Mouse (Mus musculus) midbrain, embryonic 12.5 days (tissue): Measurements from ENCODE around the gene Creg1. TPM values are rescaled to one million over a fixed set of nuclear protein-coding genes. Genes with fewer than 3 reads are reported as not detected.

Experiments
- ATAC-seq: fragments of 200-750 bp; cut with Nextera tagmentation; 2 replicates; pipeline ENCODE4 v1.8.0; 2017; ENCODE audit warnings: low read depth, moderate TSS enrichment, moderate library complexity; ENCODE audit not compliant: low FRiP score
- H3K27ac ChIP-seq: fragments of 300-500 bp; sonication (generic); replicated peaks from 2 replicates; pipeline ENCODE4 v1.5.1; 2016; ENCODE audit warnings: mild to moderate bottlenecking
- H3K27me3 ChIP-seq: fragments of 300-500 bp; sonication (generic); 2 replicates; pipeline ENCODE4 v1.6.1; 2016; ENCODE audit warnings: mild to moderate bottlenecking
- H3K36me3 ChIP-seq: fragments of 300-500 bp; sonication (generic); 2 replicates; pipeline ENCODE4 v1.6.1; 2016
- H3K4me1 ChIP-seq: fragments of 300-500 bp; sonication (generic); 2 replicates; pipeline ENCODE4 v1.6.1; 2016
- H3K4me2 ChIP-seq: fragments of 300-500 bp; sonication (generic); replicated peaks from 2 replicates; pipeline ENCODE4 v1.6.1; 2016; ENCODE audit warnings: mild to moderate bottlenecking, moderate library complexity
- H3K4me3 ChIP-seq: fragments of 300-500 bp; sonication (generic); 2 replicates; pipeline ENCODE4 v1.5.1; 2016; ENCODE audit warnings: mild to moderate bottlenecking
- H3K9ac ChIP-seq: fragments of 300-500 bp; sonication (generic); replicated peaks from 2 replicates; pipeline ENCODE4 v1.6.1; 2016; ENCODE audit warnings: mild to moderate bottlenecking, moderate library complexity
- H3K9me3 ChIP-seq: fragments of 300-500 bp; sonication (generic); 2 replicates; pipeline ENCODE4 v1.6.1; 2016; ENCODE audit warnings: mild to moderate bottlenecking
- WGBS: fragments of 180-500 bp; shearing (Covaris S2); methylation state at CpG from one replicate; pipeline ENCODE4 v1.1.7; 2016; 5-methylcytosine and 5-hydroxymethylcytosine counted together
- polyA plus RNA-seq: library from polyadenylated mRNA; unstranded; fragments of >200 nt; fragmentation: Nextera tagmentation; extraction: Ambion mirVana; gene quantifications from 2 replicates; pipeline ENCODE4 v1.2.1, GENCODE M21; 2016

Gene Creg1
- polyA plus RNA-seq, result 27.1 and 31.6 TPM in 2 replicates

GRCm38 (mm10) chr1:165763635-165764372, at the start of gene Creg1:
Creg1 (plus strand) TSS chr1:165763746.
- H3K9ac ChIP-seq, result peak within 1 kb of the TSS; percentile 73
- 0 out of 2 replicates have a peak within 1 kb of the TSS, but pooled peaks have one; percentile 25 for H3K27ac ChIP-seq
- no peaks in the 10 kb centered on the region for H3K36me3 ChIP-seq
- H3K9me3 ChIP-seq, result no peaks in the 10 kb centered on the region
- H3K4me1 ChIP-seq, result peaks cover 9% of the 10 kb centered on the region
- peak; percentile 99 for ATAC-seq
- under 1% methylated on average over 57 of the region's 57 CpGs for WGBS
- H3K4me3 ChIP-seq, result peak within 1 kb of the TSS; percentile 77
- peaks cover 35% of the 10 kb centered on the region for H3K27me3 ChIP-seq
- H3K4me2 ChIP-seq, result peak within 1 kb of the TSS; percentile 96

DNA sequence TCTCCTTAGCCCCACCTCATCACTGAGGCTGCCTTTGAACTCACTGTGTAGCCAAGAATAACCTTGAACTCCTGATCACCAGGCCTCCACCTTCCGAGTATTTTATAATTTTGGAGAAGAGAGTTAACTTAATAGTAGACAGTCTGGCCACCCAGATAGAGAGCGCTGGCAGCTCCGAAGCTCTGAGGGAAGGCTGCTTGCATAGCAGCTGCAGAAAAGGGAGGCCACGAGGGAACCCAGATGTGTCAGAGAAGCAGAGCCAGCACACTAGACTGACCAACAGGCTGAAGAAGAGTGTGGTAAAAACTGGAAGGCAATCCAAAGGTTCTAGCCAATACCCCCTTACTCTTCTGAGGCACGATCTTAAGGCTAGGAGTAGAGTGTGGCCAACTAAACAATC, 49.7 kb upstream of the Creg1 start:
- ATAC-seq, result no peak
- Histone ChIP-seq H3K9me3 (no peaks in the 10 kb centered on the region), H3K4me3 (no peak overlapping the region), H3K27me3 (peaks cover 15% of the 10 kb centered on the region), H3K4me1 (0 out of 2 replicates have a peak, but pooled peaks cover 2% of the 10 kb centered on the region), H3K9ac (no peak overlapping the region), H3K4me2 (no peak overlapping the region), H3K36me3 (no peaks in the 10 kb centered on the region), H3K27ac (no peak overlapping the region)
- 83% methylated on average over 5 of the region's 5 CpGs for WGBS

GRCm38 (mm10) chr1:165716426-165716825, 47.1 kb upstream of the Creg1 start:
- Histone ChIP-seq H3K9me3 (no peaks in the 10 kb centered on the region), H3K27me3 (no peaks in the 10 kb centered on the region), H3K4me3 (no peak overlapping the region), H3K9ac (no peak overlapping the region), H3K27ac (no peak overlapping the region), H3K4me1 (0 out of 2 replicates have a peak, but pooled peaks cover 2% of the 10 kb centered on the region), H3K36me3 (no peaks in the 10 kb centered on the region), H3K4me2 (no peak overlapping the region)
- WGBS, result 90% methylated on average over 4 of the region's 4 CpGs
- ATAC-seq, result no peak

DNA sequence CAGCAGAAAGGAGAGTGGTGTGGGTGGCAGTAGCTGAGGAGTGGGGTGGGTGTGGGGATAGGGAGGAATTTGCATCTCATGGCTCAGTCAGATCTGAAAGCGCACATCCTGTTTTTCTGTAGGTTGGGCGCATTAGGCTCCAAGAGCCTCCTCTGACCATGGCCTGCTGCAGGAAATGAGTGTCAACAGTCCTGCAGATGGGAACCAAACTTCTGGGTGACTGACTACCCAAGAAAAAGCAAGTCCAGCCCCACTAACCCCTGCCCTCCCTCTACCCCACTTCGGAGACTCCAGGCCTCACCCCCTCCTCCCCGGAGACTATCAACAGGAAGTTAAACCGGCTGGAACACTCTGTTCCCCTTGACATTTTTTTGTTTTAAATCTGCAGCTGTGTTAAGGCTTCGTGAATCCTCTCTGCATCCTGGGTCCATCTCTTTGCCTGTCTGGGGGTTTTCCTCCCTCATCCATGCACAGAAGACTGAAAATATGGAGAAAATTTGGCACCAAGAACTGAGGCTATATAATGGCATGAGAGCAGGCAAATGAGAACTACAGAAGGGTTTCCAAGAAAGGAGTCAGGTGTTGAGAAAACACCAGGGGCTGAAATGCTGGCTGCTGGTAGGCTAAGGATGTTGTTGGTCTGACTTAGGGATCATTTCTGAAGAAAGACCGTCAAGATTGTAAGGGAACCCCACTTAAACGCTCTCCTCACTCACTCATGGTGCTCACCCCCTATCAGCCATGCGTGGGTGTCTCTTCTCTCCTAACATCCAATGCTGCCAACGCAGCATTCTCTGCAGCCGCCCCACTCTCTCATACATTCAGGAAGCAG, 45.6 kb upstream of the Creg1 start:
- H3K27ac ChIP-seq, result no peak overlapping the region

GRCm38 (mm10) chr1:165718543-165719105, 44.9 kb upstream of the Creg1 start:
- H3K27ac ChIP-seq, result no peak overlapping the region
- H3K9ac ChIP-seq, result no peak overlapping the region
- H3K4me1 ChIP-seq, result 0 out of 2 replicates have a peak, but pooled peaks cover 2% of the 10 kb centered on the region
- no peak for ATAC-seq
- 74% methylated on average over 15 of the region's 15 CpGs for WGBS
- H3K9me3 ChIP-seq, result no peaks in the 10 kb centered on the region
- H3K4me3 ChIP-seq, result no peak overlapping the region
- H3K36me3 ChIP-seq, result no peaks in the 10 kb centered on the region
- H3K27me3 ChIP-seq, result no peaks in the 10 kb centered on the region
- H3K4me2 ChIP-seq, result no peak overlapping the region

More for the DNA sequence above, 45.6 kb upstream of the Creg1 start:
- H3K27me3 ChIP-seq, result no peaks in the 10 kb centered on the region
- H3K4me1 ChIP-seq, result 0 out of 2 replicates have a peak, but pooled peaks cover 2% of the 10 kb centered on the region
- H3K4me2 ChIP-seq, result no peak overlapping the region
- H3K4me3 ChIP-seq, result no peak overlapping the region
- 63% methylated on average over 11 of the region's 11 CpGs for WGBS
- ATAC-seq, result no peak
- H3K9ac ChIP-seq, result no peak overlapping the region
- no peaks in the 10 kb centered on the region for H3K36me3 ChIP-seq
- H3K9me3 ChIP-seq, result no peaks in the 10 kb centered on the region

DNA sequence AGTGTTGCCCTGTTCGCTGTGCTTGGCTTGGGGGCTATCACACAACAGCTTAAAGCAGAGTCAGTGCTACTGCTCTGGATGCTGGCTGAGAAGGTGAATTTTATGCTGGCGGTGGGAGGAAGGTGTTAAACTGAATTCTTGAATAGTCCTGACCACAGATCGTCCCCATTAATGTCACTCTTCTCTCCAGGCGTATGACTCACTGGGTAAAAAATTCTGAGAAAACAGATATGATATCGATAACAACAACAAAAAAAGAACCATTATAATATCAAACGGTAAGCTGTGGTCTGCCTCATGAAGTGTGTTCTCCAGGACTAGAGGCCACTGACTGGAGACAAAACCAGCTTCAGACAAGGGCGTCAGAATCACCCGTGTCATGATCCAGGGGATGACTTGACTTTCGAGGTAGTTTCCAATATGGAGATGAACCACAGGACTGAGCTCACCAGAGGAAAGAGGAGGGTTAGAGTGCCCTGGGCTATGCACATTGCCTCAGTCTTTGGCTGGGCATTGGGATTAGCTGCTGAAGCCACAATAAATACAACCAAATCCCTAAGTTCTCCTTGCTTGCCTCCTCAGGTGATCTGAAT, 40.9 kb upstream of the Creg1 start:
- Histone ChIP-seq H3K27me3 (no peaks in the 10 kb centered on the region), H3K27ac (no peak overlapping the region), H3K4me2 (no peak overlapping the region), H3K9me3 (no peaks in the 10 kb centered on the region), H3K4me1 (peaks cover 2% of the 10 kb centered on the region; the same call in 1 of the 2 replicates), H3K36me3 (no peaks in the 10 kb centered on the region), H3K4me3 (no peak overlapping the region), H3K9ac (no peak overlapping the region)
- ATAC-seq, result no peak
- WGBS, result 93% methylated on average over 9 of the region's 9 CpGs

- H3K27ac ChIP-seq, result no peak overlapping the region
- no peak for ATAC-seq
- 62% methylated on average over 11 of the region's 11 CpGs for WGBS
Observed at GRCm38 (mm10) chr1:165724219-165725033, 39.1 kb upstream of the Creg1 start.

GRCm38 (mm10) chr1:165725039-165725644, 38.4 kb upstream of the Creg1 start:
- Histone ChIP-seq H3K4me2 (no peak overlapping the region), H3K27me3 (no peaks in the 10 kb centered on the region), H3K9ac (no peak overlapping the region), H3K27ac (no peak overlapping the region), H3K9me3 (no peaks in the 10 kb centered on the region), H3K36me3 (no peaks in the 10 kb centered on the region), H3K4me3 (no peak overlapping the region), H3K4me1 (peaks cover 2% of the 10 kb centered on the region; the same call in 1 of the 2 replicates)
- no peak for ATAC-seq
- WGBS, result 62% methylated on average over 4 of the region's 4 CpGs

More at GRCm38 (mm10) chr1:165724219-165725033, 39.1 kb upstream of the Creg1 start:
- Histone ChIP-seq H3K27me3 (no peaks in the 10 kb centered on the region), H3K9ac (no peak overlapping the region), H3K9me3 (no peaks in the 10 kb centered on the region), H3K36me3 (no peaks in the 10 kb centered on the region), H3K4me3 (no peak overlapping the region), H3K4me1 (peaks cover 2% of the 10 kb centered on the region; the same call in 1 of the 2 replicates), H3K4me2 (no peak overlapping the region)

- H3K36me3 ChIP-seq, result no peaks in the 10 kb centered on the region
- H3K4me3 ChIP-seq, result no peak overlapping the region
- 29% methylated on average over 1 of the region's 1 CpGs for WGBS
- H3K27ac ChIP-seq, result no peak overlapping the region
- H3K4me2 ChIP-seq, result no peak overlapping the region
- no peaks in the 10 kb centered on the region for H3K27me3 ChIP-seq
- no peak overlapping the region for H3K9ac ChIP-seq
- ATAC-seq, result no peak
- peaks cover 2% of the 10 kb centered on the region; the same call in 1 of the 2 replicates for H3K4me1 ChIP-seq
- H3K9me3 ChIP-seq, result no peaks in the 10 kb centered on the region
Observed at GRCm38 (mm10) chr1:165726986-165727385, 36.6 kb upstream of the Creg1 start.

DNA sequence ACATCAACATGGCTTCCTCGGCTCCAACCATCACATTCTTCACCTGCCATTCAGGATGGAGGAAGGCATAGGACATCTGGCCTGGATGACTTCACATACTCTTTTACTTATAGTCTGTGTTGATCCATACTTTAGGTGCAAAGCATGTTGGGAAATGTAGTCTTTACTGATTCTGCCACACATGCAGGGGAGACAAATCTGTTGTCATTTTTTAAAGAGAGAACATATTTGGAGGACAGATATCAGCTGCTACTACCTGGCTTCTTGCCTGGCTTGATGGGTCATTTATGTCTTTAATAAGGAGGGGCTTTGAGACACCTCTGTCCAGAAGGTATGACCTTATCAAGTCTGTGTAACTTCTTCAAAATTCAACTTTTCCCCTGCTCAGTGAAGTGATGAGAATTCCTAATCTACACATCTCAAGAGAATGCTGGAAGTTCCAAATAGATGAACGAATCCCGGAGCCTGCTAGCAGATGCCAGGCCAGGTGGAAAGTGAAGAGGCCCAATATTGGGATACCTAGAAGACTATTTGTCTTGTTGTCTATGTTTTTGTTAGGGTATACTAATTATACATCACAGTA, 35.4 kb upstream of the Creg1 start:
- peaks cover 2% of the 10 kb centered on the region; the same call in 1 of the 2 replicates for H3K4me1 ChIP-seq
- no peak overlapping the region for H3K4me3 ChIP-seq
- no peak overlapping the region for H3K27ac ChIP-seq
- whole genome bisulfite sequencing, result 91% methylated on average over 3 of the region's 3 CpGs
- H3K9me3 ChIP-seq, result no peaks in the 10 kb centered on the region
- ATAC-seq, result no peak
- no peak overlapping the region for H3K9ac ChIP-seq
- H3K36me3 ChIP-seq, result no peaks in the 10 kb centered on the region
- no peaks in the 10 kb centered on the region for H3K27me3 ChIP-seq
- H3K4me2 ChIP-seq, result no peak overlapping the region
